Mouse (Mus musculus) MEL (cell line): ENCODE data around the gene Ccl4. TPM values are rescaled to one million over a fixed set of nuclear protein-coding genes. Genes with fewer than 3 reads are reported as not detected.

Experiments
- DNase-seq: peaks from one replicate; pipeline ENCODE4 v3.0.0; 2011; ENCODE audit warnings: low read depth, low spot score
- H3K27ac ChIP-seq: 2 replicates; pipeline ENCODE4 v1.5.1; 2012; ENCODE audit warnings: low read depth, mild to moderate bottlenecking, control low read depth, low read length, moderate library complexity; ENCODE audit not compliant: control insufficient read depth
- H3K27me3 ChIP-seq, 2 experiments: fragments of 150-350 bp in 1 of 2; sonication (generic) in 1 of 2; 2 replicates each; pipeline ENCODE4 v1.6.1; 2012; ENCODE audit warnings: low read length in 2 of 2, mild to moderate bottlenecking in 2 of 2, improper control_type of control experiment in 1 of 2, moderate library complexity in 1 of 2; ENCODE audit not compliant: insufficient read depth in 2 of 2, control insufficient read depth in 1 of 2
- H3K36me3 ChIP-seq, 2 experiments: 2 replicates each; pipeline ENCODE4 v1.6.1; 2012 to 2014; ENCODE audit warnings: low read length in 2 of 2, improper control_type of control experiment in 1 of 2, inconsistent platforms in 1 of 2, mild to moderate bottlenecking in 1 of 2; ENCODE audit not compliant: insufficient read depth in 2 of 2, control insufficient read depth in 1 of 2
- H3K4me1 ChIP-seq, 2 experiments: fragments of 150-350 bp in 1 of 2; sonication (generic) in 1 of 2; 2 replicates each; pipeline ENCODE4 v1.6.1; 2012; ENCODE audit warnings: low read length in 2 of 2, improper control_type of control experiment in 1 of 2, mild to moderate bottlenecking in 1 of 2; ENCODE audit not compliant: insufficient read depth in 2 of 2, control insufficient read depth in 1 of 2
- H3K4me3 ChIP-seq, 2 experiments: fragments of 150-350 bp in 1 of 2; sonication (generic) in 1 of 2; 2 replicates each; pipeline ENCODE4 v1.5.1; 2012; ENCODE audit warnings: low read depth in 2 of 2, low read length in 2 of 2, mild to moderate bottlenecking in 2 of 2, moderate library complexity in 2 of 2, control low read depth in 1 of 2, improper control_type of control experiment in 1 of 2; ENCODE audit not compliant: control insufficient read depth in 1 of 2, insufficient read depth in 1 of 2
- H3K79me2 ChIP-seq: 2 replicates; pipeline ENCODE4 v1.6.1; 2012; ENCODE audit warnings: mild to moderate bottlenecking, low read length, moderate library complexity; ENCODE audit not compliant: control insufficient read depth, poor library complexity, insufficient read depth
- H3K9ac ChIP-seq: 2 replicates; pipeline ENCODE4 v1.6.1; 2012; ENCODE audit warnings: low read depth, mild to moderate bottlenecking, control low read depth, low read length, moderate library complexity; ENCODE audit not compliant: control insufficient read depth, poor library complexity, severe bottlenecking
- H3K9me3 ChIP-seq: fragments of 150-350 bp; sonication (generic); replicated peaks from 2 replicates; pipeline ENCODE4 v1.6.1; 2012; ENCODE audit warnings: mild to moderate bottlenecking, low read length, improper control_type of control experiment, moderate library complexity; ENCODE audit not compliant: insufficient read depth
- CHD1 ChIP-seq: IDR thresholded peaks from 2 replicates; pipeline ENCODE4 v1.6.1; 2012; ENCODE audit warnings: low read depth, mild to moderate bottlenecking, inconsistent platforms, low read length, improper control_type of control experiment
- CTCF ChIP-seq, 3 experiments: IDR thresholded peaks in 2 of 3; conservative IDR thresholded peaks in 1 of 3; 2 replicates each; pipeline ENCODE4 v1.5.1; 2011 to 2012; ENCODE audit warnings: low read length in 3 of 3, low read depth in 2 of 3, mild to moderate bottlenecking in 2 of 3, improper control_type of control experiment in 1 of 3, inconsistent platforms in 1 of 3, mixed read lengths in 1 of 3, moderate library complexity in 1 of 3; ENCODE audit not compliant: control insufficient read depth in 1 of 3, insufficient read depth in 1 of 3, poor library complexity in 1 of 3, severe bottlenecking in 1 of 3
- ELF1 ChIP-seq: IDR thresholded peaks from 2 replicates; pipeline ENCODE4 v1.6.1; 2014; ENCODE audit warnings: low read depth, mild to moderate bottlenecking, inconsistent platforms, low read length, improper control_type of control experiment, moderate library complexity
- EP300 ChIP-seq, 2 experiments: IDR thresholded peaks; 2 replicates each; pipeline ENCODE4 v1.6.1; 2011; ENCODE audit warnings: improper control_type of control experiment in 2 of 2, low read length in 2 of 2, low read depth in 1 of 2, mild to moderate bottlenecking in 1 of 2
- ETS1 ChIP-seq: IDR thresholded peaks from 2 replicates; pipeline ENCODE4 v1.6.1; 2012; ENCODE audit warnings: low read depth, mild to moderate bottlenecking, inconsistent platforms, low read length, improper control_type of control experiment, moderate library complexity
- GABPA ChIP-seq: IDR thresholded peaks from 2 replicates; pipeline ENCODE4 v1.6.1; 2012; ENCODE audit warnings: low read depth, mild to moderate bottlenecking, inconsistent platforms, low read length, improper control_type of control experiment, moderate library complexity
- GATA1 ChIP-seq: IDR thresholded peaks from 2 replicates; pipeline ENCODE4 v1.6.1; 2011; ENCODE audit warnings: low read depth, low read length, improper control_type of control experiment
- HCFC1 ChIP-seq: IDR thresholded peaks from 2 replicates; pipeline ENCODE4 v1.6.1; 2012; ENCODE audit warnings: low read depth, mild to moderate bottlenecking, inconsistent platforms, low read length, improper control_type of control experiment, moderate library complexity
- MAX ChIP-seq: IDR thresholded peaks from 2 replicates; pipeline ENCODE4 v1.6.1; 2011; ENCODE audit warnings: low read length, improper control_type of control experiment
- NRF1 ChIP-seq: IDR thresholded peaks from 2 replicates; pipeline ENCODE4 v1.6.1; 2014; ENCODE audit warnings: low read depth, mild to moderate bottlenecking, inconsistent platforms, low read length, improper control_type of control experiment, moderate library complexity; ENCODE audit not compliant: poor library complexity, insufficient read depth, severe bottlenecking
- POLR2AphosphoS5 ChIP-seq: IDR thresholded peaks from 2 replicates; pipeline ENCODE4 v1.6.1; 2012; ENCODE audit warnings: low read depth, borderline replicate concordance, mild to moderate bottlenecking, inconsistent platforms, low read length, moderate library complexity, mixed read lengths
- RCOR1 ChIP-seq: IDR thresholded peaks from 2 replicates; pipeline ENCODE4 v1.6.1; 2012; ENCODE audit warnings: low read depth, mild to moderate bottlenecking, inconsistent platforms, low read length, improper control_type of control experiment
- SIN3A ChIP-seq: IDR thresholded peaks from 2 replicates; pipeline ENCODE4 v1.6.1; 2012; ENCODE audit warnings: low read length, improper control_type of control experiment, inconsistent platforms
- SMC3 ChIP-seq: IDR thresholded peaks from 2 replicates; pipeline ENCODE4 v1.6.1; 2011; ENCODE audit warnings: low read depth, low read length, improper control_type of control experiment
- TAL1 ChIP-seq: IDR thresholded peaks from 2 replicates; pipeline ENCODE4 v1.6.1; 2012; ENCODE audit warnings: mild to moderate bottlenecking, inconsistent platforms, low read length, moderate library complexity, mixed read lengths
- UBTF ChIP-seq: IDR thresholded peaks from 2 replicates; pipeline ENCODE4 v1.6.1; 2012; ENCODE audit warnings: low read depth, mild to moderate bottlenecking, inconsistent platforms, low read length, improper control_type of control experiment, moderate library complexity, borderline replicate concordance; ENCODE audit not compliant: insufficient read depth
- USF1 ChIP-seq: IDR thresholded peaks from 2 replicates; pipeline ENCODE4 v1.6.1; 2014; ENCODE audit warnings: low read depth, mild to moderate bottlenecking, inconsistent platforms, low read length, improper control_type of control experiment, moderate library complexity
- USF2 ChIP-seq, 2 experiments: IDR thresholded peaks; 2 replicates each; pipeline ENCODE4 v1.6.1; 2011 to 2012; ENCODE audit warnings: improper control_type of control experiment in 2 of 2, low read length in 2 of 2, borderline replicate concordance in 1 of 2, inconsistent platforms in 1 of 2, low read depth in 1 of 2, mild to moderate bottlenecking in 1 of 2; ENCODE audit not compliant: insufficient read depth in 1 of 2
- ZC3H11A ChIP-seq: IDR thresholded peaks from 2 replicates; pipeline ENCODE4 v1.6.1; 2012; ENCODE audit warnings: low read depth, mild to moderate bottlenecking, inconsistent platforms, low read length, improper control_type of control experiment
- ZKSCAN1 ChIP-seq: IDR thresholded peaks from 2 replicates; pipeline ENCODE4 v1.6.1; 2012; ENCODE audit warnings: low read depth, mild to moderate bottlenecking, inconsistent platforms, low read length, improper control_type of control experiment, moderate library complexity
- ZMIZ1 ChIP-seq: IDR thresholded peaks from 2 replicates; pipeline ENCODE4 v1.6.1; 2012; ENCODE audit warnings: low read depth, mild to moderate bottlenecking, inconsistent platforms, low read length, improper control_type of control experiment, moderate library complexity
- polyA plus RNA-seq, 2 experiments: library from polyadenylated mRNA; stranded (reverse) in 1 of 2; unstranded in 1 of 2; fragments of >175 nt in 1 of 2; fragments of >200 nt in 1 of 2; gene quantifications; 2 replicates each; pipeline versions ENCODE4 v1.2.1 to v1.2.4; 2012; ENCODE audit warnings: low replicate concordance in 2 of 2, low read depth in 1 of 2; ENCODE audit not compliant: insufficient read length in 2 of 2, insufficient read depth in 1 of 2, missing spikeins in 1 of 2
- total RNA-seq: library from RNA; depleted of rRNA; stranded (reverse); fragments of 300-350 nt; gene quantifications from 2 replicates; pipeline ENCODE4 v1.2.3, GENCODE M21; 2012

Ccl4 gene
- total and polyA plus RNA-seq, 3 experiments = not detected

- Histone ChIP-seq H3K9ac (no peak overlapping the region), H3K27ac (no peak overlapping the region), H3K4me1 (no peaks in the 10 kb centered on the region), H3K79me2 (no peaks in the 10 kb centered on the region), H3K9me3 (no peaks in the 10 kb centered on the region), H3K27me3 (peaks cover 29 to 34% of the 10 kb centered on the region in 2 experiments), H3K4me3 (no peak overlapping the region), H3K36me3 (no peaks in the 10 kb centered on the region)
- no peak for DNase-seq
- no peak for TF ChIP-seq NRF1
- no peak for TF ChIP-seq ETS1
- TF ChIP-seq USF1 = no peak
- TF ChIP-seq SIN3A = no peak
- TF ChIP-seq EP300 (IDR thresholded peaks at IDR 0.05; ENCODE audit: low read depth in 1 of 2, low read length in 2 of 2) = no peak
These were observed 3.6 kb upstream of the Ccl4 start for GRCm38 (mm10) chr11:83658797-83659196.

GRCm38 (mm10) chr11:83663532-83663931 lies 1.1 kb downstream of the Ccl4 start:
- no peak for TF ChIP-seq UBTF
- no peak for TF ChIP-seq GABPA
- no peak for TF ChIP-seq ZMIZ1
- TF ChIP-seq ZC3H11A = no peak
- TF ChIP-seq CTCF (IDR thresholded peaks at IDR 0.05 in 2 of 3, conservative IDR thresholded peaks at IDR 0.05 in 1 of 3; ENCODE audit: control insufficient read depth in 1 of 3, insufficient read depth in 1 of 3, low read depth in 2 of 3, low read length in 3 of 3, poor library complexity in 1 of 3, severe bottlenecking in 1 of 3) = no peak
- no peak for TF ChIP-seq POLR2AphosphoS5
- TF ChIP-seq USF2 (IDR thresholded peaks at IDR 0.05; ENCODE audit: borderline replicate concordance in 1 of 2, insufficient read depth in 1 of 2, low read depth in 1 of 2, low read length in 2 of 2) = no peak
- TF ChIP-seq MAX = no peak
- TF ChIP-seq CHD1 = no peak
- no peak for TF ChIP-seq TAL1
- no peak for TF ChIP-seq RCOR1
- TF ChIP-seq ZKSCAN1 = no peak
- no peak for TF ChIP-seq ELF1
- no peak for TF ChIP-seq ETS1
- no peak for TF ChIP-seq GATA1
- TF ChIP-seq SMC3 = no peak
- TF ChIP-seq HCFC1 = no peak
- Histone ChIP-seq H3K79me2 (no peaks in the 10 kb centered on the region), H3K4me1 (no peaks in the 10 kb centered on the region), H3K36me3 (no peaks in the 10 kb centered on the region), H3K9me3 (no peaks in the 10 kb centered on the region), H3K27me3 (peaks cover 41 to 51% of the 10 kb centered on the region in 2 experiments), H3K9ac (no peak overlapping the region), H3K27ac (no peak overlapping the region), H3K4me3 (no peak overlapping the region)
- no peak for DNase-seq
